Mouse (Mus musculus) T-helper 2 cell (primary cell): ENCODE measurements around the gene Xrcc2.
"Not testable (repeated sequence)": the region's sequence is repeated elsewhere in the genome, so short reads cannot be mapped to it uniquely, and the experiment has no call there.

Experiments used
- in situ Hi-C: fragments of 300-600 bp; cut with MboI, MseI; formaldehyde crosslinking; loops from one replicate; pipeline ENCODE4 v1.15.1; 2025; ENCODE audit warnings: high pct_unique_total_duplicates

The Xrcc2 gene

GRCm38 (mm10) chr5:25705567-25706349, at the start of gene Xrcc2:
TSS of gene Xrcc2 (minus strand) at chr5:25705825.
- in situ Hi-C loops = loop anchor here (10.0 kb wide), 1 partner anchor 181 kb away; no protein-coding TSS in a partner anchor

- in situ Hi-C loops = no loop called here
Observed at GRCm38 (mm10) chr5:25754236-25754766, 48.7 kb upstream of the Xrcc2 start.

DNA sequence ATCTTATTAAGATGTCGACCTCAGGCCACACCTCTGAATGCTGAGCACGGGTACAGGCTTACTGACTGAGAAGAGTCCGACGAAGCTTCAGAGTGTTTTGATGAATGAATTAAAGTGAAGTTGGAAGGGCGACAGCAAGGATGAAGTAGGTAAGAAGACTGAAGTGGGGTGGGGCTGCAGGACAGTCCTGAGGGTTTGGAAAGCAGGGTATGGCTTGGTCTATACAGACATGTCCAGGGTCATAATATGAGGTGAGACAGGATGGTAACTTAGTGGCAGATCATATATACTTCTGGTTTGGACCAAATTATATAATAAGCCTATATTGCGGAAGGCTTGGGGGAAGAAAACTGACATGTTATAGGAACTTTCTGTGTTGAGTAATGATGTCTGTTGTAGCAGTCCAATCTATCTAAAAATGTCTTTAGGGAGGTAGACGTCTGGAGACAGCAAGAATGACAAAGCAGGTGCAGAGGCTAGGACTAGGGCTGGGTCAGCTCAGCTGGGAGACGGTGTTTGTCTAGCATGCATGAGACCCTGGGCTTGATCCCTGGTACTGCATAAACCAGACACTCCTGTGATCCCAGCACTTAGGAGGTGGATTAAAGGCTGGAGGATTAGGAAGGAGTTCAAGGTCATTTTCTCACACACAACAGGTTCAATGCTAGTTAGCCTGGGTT, 48.1 kb upstream of the Xrcc2 start:
- in situ Hi-C loops = no loop called here

- in situ Hi-C loops = no loop called here
Observed at GRCm38 (mm10) chr5:25752862-25753261, 47.2 kb upstream of the Xrcc2 start.

DNA sequence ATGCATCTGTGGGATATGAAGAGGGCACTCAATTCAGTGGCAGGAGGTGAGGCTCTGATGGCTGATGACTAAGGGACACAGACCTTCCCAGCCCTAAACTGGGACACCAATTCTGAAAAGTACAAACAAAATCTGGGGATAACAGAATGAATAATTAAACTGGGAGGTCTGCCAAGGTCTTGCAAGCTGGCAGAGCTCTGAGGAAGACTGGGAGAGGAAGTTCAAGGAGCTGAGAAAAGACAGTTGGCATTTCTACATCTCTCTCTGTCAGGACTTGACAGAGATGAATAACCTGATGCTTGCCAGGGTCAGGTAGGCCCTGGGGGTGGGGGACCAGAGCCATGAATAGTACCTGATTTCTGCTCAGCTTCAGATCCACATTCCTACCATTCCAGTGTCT, 45.9 kb upstream of the Xrcc2 start:
- in situ Hi-C loops = no loop called here

DNA sequence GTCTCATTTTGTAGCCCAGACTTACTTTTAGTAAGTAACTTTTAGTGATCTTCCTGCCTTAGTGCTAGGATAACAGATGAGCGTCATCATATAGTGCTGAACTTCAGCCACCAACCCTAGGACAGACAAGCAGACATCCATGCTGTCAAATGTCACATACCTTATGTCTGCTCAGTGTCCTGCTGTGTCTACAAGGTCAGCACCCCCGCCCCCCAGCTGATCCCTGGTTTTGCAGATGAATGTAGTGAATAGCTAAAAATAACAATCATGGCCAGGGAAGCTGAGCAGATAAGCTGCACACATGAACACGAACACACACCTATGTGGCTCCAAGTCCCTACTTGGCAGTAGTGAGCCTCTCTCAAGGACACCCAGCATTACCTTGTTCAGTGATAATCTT, 43.0 kb upstream of the Xrcc2 start:
- in situ Hi-C loops = no loop called here

GRCm38 (mm10) chr5:25747904-25748303, 42.3 kb upstream of the Xrcc2 start:
- in situ Hi-C loops = no loop called here

DNA sequence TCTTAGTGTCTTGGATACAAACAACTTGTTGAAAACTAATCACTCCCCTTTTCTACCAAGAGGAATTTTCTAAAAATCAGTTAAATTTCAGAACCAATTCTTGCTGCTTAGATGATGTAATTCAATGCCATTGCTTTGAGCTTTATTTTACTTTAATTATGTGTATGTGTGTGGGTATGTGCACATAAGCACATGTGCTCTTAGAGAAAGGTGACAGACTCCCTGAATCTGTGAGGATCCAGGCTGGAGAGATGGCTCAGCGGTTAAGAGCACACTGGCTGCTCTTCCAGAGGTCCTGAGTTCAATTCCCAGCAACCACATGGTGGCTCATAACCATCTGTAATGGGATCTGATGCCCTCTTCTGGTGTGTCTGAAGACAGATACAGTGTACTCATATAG, 33.3 kb upstream of the Xrcc2 start:
- in situ Hi-C loops = not testable (repeated sequence)

GRCm38 (mm10) chr5:25738448-25738847, 32.8 kb upstream of the Xrcc2 start:
- in situ Hi-C loops = no loop called here

DNA sequence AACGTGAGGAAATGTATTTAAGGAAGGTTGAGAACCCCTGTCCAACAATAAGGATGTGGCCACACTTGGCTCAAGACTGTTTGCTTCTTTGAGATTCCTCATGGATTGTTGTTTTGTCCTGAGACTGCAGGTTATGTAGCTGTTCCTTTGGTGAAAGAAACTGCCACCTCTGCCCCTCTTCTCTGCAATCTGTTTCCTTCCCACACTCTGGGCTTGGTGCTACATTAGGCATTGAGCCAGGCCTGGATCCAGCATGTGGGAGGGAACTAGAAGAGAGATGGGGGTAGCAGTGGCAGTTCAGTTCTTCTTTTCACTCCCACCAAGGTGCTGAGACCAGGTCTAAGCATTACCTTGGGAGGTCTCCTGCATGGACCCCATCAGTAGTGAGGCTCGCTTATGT, 30.2 kb upstream of the Xrcc2 start:
- in situ Hi-C loops = no loop called here

GRCm38 (mm10) chr5:25734318-25734717, 28.7 kb upstream of the Xrcc2 start:
- in situ Hi-C loops = no loop called here

GRCm38 (mm10) chr5:25724134-25724675, 18.6 kb upstream of the Xrcc2 start:
- in situ Hi-C loops = no loop called here

DNA sequence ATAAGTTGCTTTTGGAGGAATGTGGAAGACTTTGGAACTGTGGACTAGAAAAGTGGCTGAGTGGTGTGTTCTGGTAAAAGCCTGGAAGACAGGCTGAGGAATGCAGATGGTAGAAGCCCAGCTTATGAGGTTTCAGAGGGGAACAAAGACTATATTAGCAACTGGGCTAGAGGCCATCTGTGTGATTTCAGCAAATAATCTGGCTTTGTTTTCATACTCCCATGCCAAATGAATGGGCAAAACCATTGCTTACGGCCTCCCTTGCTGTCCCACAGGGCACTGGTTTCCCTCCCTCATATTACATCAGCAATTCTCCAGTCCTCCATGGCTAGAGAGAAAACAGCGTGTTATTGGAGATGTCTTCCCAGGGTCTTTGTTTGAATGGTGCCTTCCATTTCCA, 17.4 kb upstream of the Xrcc2 start:
- in situ Hi-C loops = no loop called here

DNA sequence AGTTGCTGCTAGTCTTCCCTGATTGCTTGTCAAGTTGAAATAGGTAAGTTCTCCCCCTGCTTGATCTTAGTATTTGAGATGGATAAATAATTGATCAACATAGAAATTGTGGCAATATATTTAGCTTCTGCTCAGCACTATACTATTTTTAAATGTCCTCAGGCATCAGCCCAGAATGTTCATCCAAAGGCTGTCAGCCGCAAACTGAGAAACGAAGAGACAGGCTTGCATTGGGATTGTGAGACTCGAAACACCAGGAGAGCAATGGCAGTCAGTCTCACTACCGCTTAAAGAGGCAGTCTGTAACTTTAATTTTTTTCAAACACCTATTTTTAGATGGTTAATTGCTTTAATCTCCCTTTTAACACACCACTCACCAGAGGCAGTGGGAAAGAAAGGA, 13.8 kb upstream of the Xrcc2 start:
- in situ Hi-C loops = no loop called here

- in situ Hi-C loops = not testable (repeated sequence)
Observed at GRCm38 (mm10) chr5:25713001-25713706, 7.5 kb upstream of the Xrcc2 start.

GRCm38 (mm10) chr5:25704702-25705566, 691 bp downstream of the Xrcc2 start:
- in situ Hi-C loops = loop anchor here (10.0 kb wide), 1 partner anchor 180 kb away; no protein-coding TSS in a partner anchor

DNA sequence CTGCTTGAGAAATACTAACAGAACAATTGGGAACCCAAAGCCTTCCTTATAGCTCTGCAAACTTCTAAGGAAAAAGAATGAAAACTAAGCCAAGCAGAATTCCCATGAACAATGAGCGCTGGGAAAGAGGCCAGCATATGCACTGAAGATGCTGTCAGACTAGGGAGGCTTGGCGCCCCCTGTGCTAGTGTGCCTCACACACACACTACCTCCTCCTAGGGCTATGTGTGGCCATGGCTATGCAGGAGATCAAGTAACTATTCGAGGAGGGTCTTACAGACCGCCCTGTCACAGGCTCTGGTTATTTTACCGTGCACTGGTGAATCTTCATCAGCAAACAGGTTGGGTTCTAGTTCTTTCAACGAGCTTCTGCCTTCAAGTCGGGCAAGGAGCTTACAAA, 7.7 kb downstream of the Xrcc2 start:
- in situ Hi-C loops = no loop called here

DNA sequence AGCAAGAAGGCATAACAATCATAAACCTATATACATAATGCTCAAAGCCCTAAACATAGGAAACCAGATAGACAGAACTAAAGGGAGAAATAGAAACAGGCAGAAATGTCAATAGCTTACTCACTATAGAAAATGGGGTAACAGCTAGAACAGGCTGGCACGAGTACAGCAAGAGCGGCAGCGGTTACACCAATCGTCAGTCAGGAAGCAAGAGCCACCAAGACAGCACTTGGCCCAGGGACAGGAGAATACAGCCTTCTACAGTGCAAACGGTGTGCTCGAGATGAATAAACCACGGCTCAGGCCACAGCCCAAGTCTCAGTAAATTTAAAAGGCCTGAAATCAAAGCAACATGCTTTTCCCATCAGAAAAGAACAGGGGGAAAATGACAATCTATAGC, 9.4 kb downstream of the Xrcc2 start:
- in situ Hi-C loops = no loop called here

GRCm38 (mm10) chr5:25695786-25696185, 9.8 kb downstream of the Xrcc2 start:
- in situ Hi-C loops = no loop called here

DNA sequence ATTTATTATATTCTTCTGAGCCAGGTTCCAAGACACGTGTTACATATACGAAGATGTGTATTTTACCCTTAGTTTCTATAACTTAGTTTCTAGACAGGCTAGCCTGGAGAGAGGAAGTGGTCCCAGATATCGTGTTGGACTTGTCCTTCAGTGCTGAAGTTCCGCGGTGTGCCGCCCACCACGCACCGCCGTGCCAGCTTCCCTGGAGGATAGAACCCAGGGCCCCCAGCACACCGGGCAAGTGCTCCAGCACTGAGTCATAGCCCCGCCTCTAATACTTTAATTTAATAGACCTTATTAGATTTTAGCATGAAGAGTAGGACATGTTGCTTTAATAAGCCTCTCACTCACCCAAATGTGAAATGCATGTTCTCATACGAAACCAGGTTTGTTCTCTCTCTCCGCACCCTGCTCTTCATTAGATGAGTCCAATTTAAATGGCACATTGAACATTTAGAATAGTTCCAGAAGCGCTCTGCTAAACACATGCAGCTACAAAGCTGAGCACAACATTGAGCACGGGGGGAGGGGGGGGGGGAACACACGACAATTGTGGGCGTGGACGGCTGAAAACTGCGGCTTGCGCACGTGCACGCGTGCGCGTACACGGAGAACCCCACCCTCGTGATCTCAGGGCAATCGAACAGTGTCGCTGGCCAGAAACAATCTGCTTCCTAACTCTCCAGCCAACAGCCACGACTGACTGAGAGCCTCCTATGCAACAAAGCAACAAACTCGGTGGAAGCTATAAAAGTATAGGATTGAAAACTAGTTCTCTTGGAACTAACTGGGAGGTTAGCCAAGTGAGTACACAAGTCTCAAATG, 33.7 kb downstream of the Xrcc2 start:
- in situ Hi-C loops = no loop called here
